Mouse (Mus musculus): ENCODE measurements at regions not wholly inside any gene's neighbourhood (a gene's known extent, or its start where the extent isn't known, plus 50 kb on each side); places are given as distances from the start of the nearest gene placed in this dataset.

GRCm38 (mm10) chr9:98717701-98718270 lies 116.3 kb upstream of the Mrps22 start:
- Histone ChIP-seq H3K9me3 (replicated peaks; ENCODE audit: low read length) (peaks cover 6% of the 10 kb centered on the region), H3K27me3 (replicated peaks) (peaks cover 6% of the 10 kb centered on the region), H3K36me3 (replicated peaks in 1 of 2; ENCODE audit: control insufficient read depth in 1 of 2, insufficient read depth in 1 of 2, low read length in 1 of 2) (no peaks in the 10 kb centered on the region), H3K79me2 (replicated peaks; ENCODE audit: control insufficient read depth, extremely low read depth, insufficient read depth, poor library complexity, severe bottlenecking) (no peaks in the 10 kb centered on the region), H3K4me2 (ENCODE audit: insufficient read depth, low read depth, poor library complexity, severe bottlenecking) (no peak overlapping the region), H3K4me3 (replicated peaks in 1 of 3; ENCODE audit: low read depth in 2 of 3, low read length in 2 of 3, poor library complexity in 1 of 3) (no peak overlapping the region), H3K27ac (ENCODE audit: insufficient read depth, low read depth) (no peak overlapping the region), H3K9ac (ENCODE audit: insufficient read depth, low read depth) (no peak overlapping the region), H3K4me1 (ENCODE audit: control insufficient read depth in 1 of 2, insufficient read depth in 2 of 2) (no peaks in the 10 kb centered on the region)
- DNase-seq (ENCODE audit: extremely low read depth) = no peak
- TF ChIP-seq POLR2AphosphoS2 (IDR thresholded peaks at IDR 0.05; ENCODE audit: low read depth, low read length) = no peak
- TF ChIP-seq CTCF (conservative IDR thresholded peaks at IDR 0.05 in 1 of 2, IDR thresholded peaks at IDR 0.05 in 1 of 2; ENCODE audit: low read depth in 2 of 2, low read length in 2 of 2) = no peak
- TF ChIP-seq ZC3H11A (IDR thresholded peaks at IDR 0.05; ENCODE audit: low read depth, low read length) = no peak
- no peak for TF ChIP-seq JUN (IDR thresholded peaks at IDR 0.05; ENCODE audit: insufficient read depth, low read depth, low read length)
- TF ChIP-seq MYC (IDR thresholded peaks at IDR 0.05; ENCODE audit: low read depth, low read length) = no peak
- no peak for TF ChIP-seq KAT2A (IDR thresholded peaks at IDR 0.05; ENCODE audit: insufficient replicate concordance, low read length)
- TF ChIP-seq USF2 (conservative IDR thresholded peaks at IDR 0.05; ENCODE audit: low read depth, low read length) = no peak
- no peak for TF ChIP-seq ELF1 (IDR thresholded peaks at IDR 0.05; ENCODE audit: low read depth, low read length)
- no peak for TF ChIP-seq ZNF384 (IDR thresholded peaks at IDR 0.05; ENCODE audit: low read depth, low read length)
- no peak for TF ChIP-seq EP300 (IDR thresholded peaks at IDR 0.05; ENCODE audit: low read length)
- no peak for TF ChIP-seq UBTF (IDR thresholded peaks at IDR 0.05; ENCODE audit: low read depth, low read length)
- TF ChIP-seq MXI1 (IDR thresholded peaks at IDR 0.05; ENCODE audit: low read depth, low read length) = no peak
- dilution Hi-C loops (cut with MboI; ENCODE audit: extremely low pct_ligation_motif_present, extremely low pct_unique_long_range_greater_than_20kb, low sequenced_read_pairs) (no loop called here), in situ Hi-C loops (cut with MboI; ENCODE audit: low pct_ligation_motif_present, low pct_unique_long_range_greater_than_20kb, low sequenced_read_pairs) (no loop called here)

DNA sequence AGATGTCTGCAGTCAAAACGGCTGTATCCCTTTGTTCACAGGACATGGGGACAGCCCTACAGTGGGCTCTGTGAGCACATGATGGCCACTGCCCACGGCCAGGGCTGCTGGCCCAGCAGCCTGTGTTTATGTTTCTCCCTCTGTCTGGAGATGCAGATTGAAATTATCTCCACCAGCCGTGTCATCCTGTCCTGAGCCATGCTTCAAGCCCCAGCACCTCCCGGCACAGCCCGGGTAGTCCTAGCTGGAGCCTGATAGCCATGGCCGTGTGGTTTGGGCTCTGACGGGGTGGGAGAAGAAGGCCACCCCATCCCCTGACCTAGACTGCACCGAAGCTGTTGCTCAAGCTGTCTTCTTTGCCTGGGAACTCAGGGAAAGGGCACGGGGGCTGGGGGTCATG lies 113.2 kb upstream of the Mrps22 start:
- dilution Hi-C loops (cut with MboI; ENCODE audit: extremely low pct_ligation_motif_present, extremely low pct_unique_long_range_greater_than_20kb, low sequenced_read_pairs) = no loop called here
- Histone ChIP-seq H3K4me3 (replicated peaks in 1 of 3; ENCODE audit: low read depth in 2 of 3, low read length in 2 of 3, poor library complexity in 1 of 3) (no peak overlapping the region), H3K4me2 (ENCODE audit: insufficient read depth, low read depth, poor library complexity, severe bottlenecking) (no peak overlapping the region), H3K4me1 (ENCODE audit: control insufficient read depth in 1 of 2, insufficient read depth in 2 of 2) (no peaks in the 10 kb centered on the region), H3K9me3 (replicated peaks; ENCODE audit: low read length) (peaks cover under 1% of the 10 kb centered on the region), H3K36me3 (replicated peaks in 1 of 2; ENCODE audit: control insufficient read depth in 1 of 2, insufficient read depth in 1 of 2, low read length in 1 of 2) (no peaks in the 10 kb centered on the region), H3K27me3 (replicated peaks) (peaks cover 2% of the 10 kb centered on the region), H3K27ac (ENCODE audit: insufficient read depth, low read depth) (no peak overlapping the region), H3K9ac (ENCODE audit: insufficient read depth, low read depth) (no peak overlapping the region), H3K79me2 (replicated peaks; ENCODE audit: control insufficient read depth, extremely low read depth, insufficient read depth, poor library complexity, severe bottlenecking) (no peaks in the 10 kb centered on the region)
- no peak for DNase-seq (ENCODE audit: extremely low read depth)
- TF ChIP-seq ZMIZ1 (IDR thresholded peaks at IDR 0.05; ENCODE audit: low read depth, low read length) (no peak), UBTF (IDR thresholded peaks at IDR 0.05; ENCODE audit: low read depth, low read length) (no peak), NELFE (IDR thresholded peaks at IDR 0.05; ENCODE audit: low read depth, low read length) (no peak), CHD2 (IDR thresholded peaks at IDR 0.05; ENCODE audit: low read length) (no peak), MAZ (IDR thresholded peaks at IDR 0.05; ENCODE audit: low read depth, low read length) (no peak), ZNF384 (IDR thresholded peaks at IDR 0.05; ENCODE audit: low read depth, low read length) (no peak), JUND (conservative IDR thresholded peaks at IDR 0.05; ENCODE audit: low read depth, low read length) (no peak), USF2 (conservative IDR thresholded peaks at IDR 0.05; ENCODE audit: low read depth, low read length) (no peak), ZC3H11A (IDR thresholded peaks at IDR 0.05; ENCODE audit: low read depth, low read length) (no peak), MXI1 (IDR thresholded peaks at IDR 0.05; ENCODE audit: low read depth, low read length) (no peak), IRF4 (IDR thresholded peaks at IDR 0.05; ENCODE audit: low read depth, low read length) (no peak), NRF1 (IDR thresholded peaks at IDR 0.05; ENCODE audit: low read depth, low read length) (no peak)
- in situ Hi-C loops (cut with MboI; ENCODE audit: low pct_ligation_motif_present, low pct_unique_long_range_greater_than_20kb, low sequenced_read_pairs) = no loop called here
